Mouse (Mus musculus) embryo, embryonic 11 days (tissue): ENCODE data around the gene Rtn4rl1.
"Not testable (repeated sequence)": the region's sequence is repeated elsewhere in the genome, so short reads cannot be mapped to it uniquely, and the experiment has no call there.

Source experiments
- DNase-seq: peaks from one replicate; pipeline ENCODE4 v3.0.0-alpha.2; 2015

Gene Rtn4rl1

GRCm38 (mm10) chr11:75166193-75166842 lies 27.3 kb upstream of the Rtn4rl1 start:
- DNase-seq = no peak

- peak; percentile 58 for DNase-seq
Observed at GRCm38 (mm10) chr11:75166861-75167642, 26.5 kb upstream of the Rtn4rl1 start.

- DNase-seq = peak; percentile 40
Observed at GRCm38 (mm10) chr11:75167643-75168589, 25.7 kb upstream of the Rtn4rl1 start.

GRCm38 (mm10) chr11:75168590-75169361 lies 24.8 kb upstream of the Rtn4rl1 start:
- DNase-seq = peak; percentile 90

GRCm38 (mm10) chr11:75169405-75170080 lies 24.0 kb upstream of the Rtn4rl1 start, which contains the start of gene Hic1:
TSS of gene Hic1 (minus strand) at chr11:75169519.
- DNase-seq = no peak

GRCm38 (mm10) chr11:75170136-75170751 lies 23.3 kb upstream of the Rtn4rl1 start:
- peak; percentile 93 for DNase-seq

GRCm38 (mm10) chr11:75171186-75171865 lies 22.3 kb upstream of the Rtn4rl1 start:
- DNase-seq = no peak

GRCm38 (mm10) chr11:75172151-75173094 lies 21.2 kb upstream of the Rtn4rl1 start:
- DNase-seq = peak; percentile 76

GRCm38 (mm10) chr11:75173095-75173798 lies 20.3 kb upstream of the Rtn4rl1 start:
- DNase-seq = peak; percentile 91

- DNase-seq = no peak
Observed at GRCm38 (mm10) chr11:75173799-75174165, 19.8 kb upstream of the Rtn4rl1 start.

- not testable (repeated sequence) for DNase-seq
Observed at GRCm38 (mm10) chr11:75174574-75174973, 19.0 kb upstream of the Rtn4rl1 start.

- no peak for DNase-seq
Observed at GRCm38 (mm10) chr11:75178011-75178410, 15.6 kb upstream of the Rtn4rl1 start.

GRCm38 (mm10) chr11:75178672-75179208 lies 14.8 kb upstream of the Rtn4rl1 start, which contains the start of gene Ovca2:
TSS of gene Ovca2 (minus strand) at chr11:75178835.
- DNase-seq = peak; percentile 96

- no peak for DNase-seq
Observed at GRCm38 (mm10) chr11:75183917-75184570, 9.5 kb upstream of the Rtn4rl1 start.

- DNase-seq = no peak
Observed at GRCm38 (mm10) chr11:75184573-75184972, 9.0 kb upstream of the Rtn4rl1 start.

GRCm38 (mm10) chr11:75184986-75185385 lies 8.6 kb upstream of the Rtn4rl1 start:
- no peak for DNase-seq

- no peak for DNase-seq
Observed at GRCm38 (mm10) chr11:75189713-75190370, 3.7 kb upstream of the Rtn4rl1 start.
